In genomic region chr6:117863751-117864150, GRCm38 (mm10) we compare ENCODE assay signal across 1 mouse cellular context.
TF ChIP-seq lines count a peak whose summit lies in the region.

No protein-coding gene starts in this region.

TF ChIP-seq in MEL, 35 proteins besides CTCF, POLR2A, EP300 and RAD21 (continued from another document):
- no peak for TF ChIP-seq MAFK (IDR thresholded peaks at IDR 0.05; ENCODE audit: borderline replicate concordance, low read depth, low read length)
- TF ChIP-seq CHD2 (IDR thresholded peaks at IDR 0.05; ENCODE audit: low read length), result no peak
- no peak for TF ChIP-seq USF2 (IDR thresholded peaks at IDR 0.05; ENCODE audit: borderline replicate concordance in 1 of 2, insufficient read depth in 1 of 2, low read depth in 1 of 2, low read length in 2 of 2)
